Mouse (Mus musculus) liver, postnatal 0 days (tissue): ENCODE measurements around the gene Ctla4. TPM values are rescaled to one million over a fixed set of nuclear protein-coding genes. Genes with fewer than 3 reads are reported as not detected.

Experiments used
- ATAC-seq: fragments of 200-750 bp; cut with Nextera tagmentation; 2 replicates; pipeline ENCODE4 v1.8.0; 2017; ENCODE audit warnings: mild to moderate bottlenecking, moderate library complexity
- DNase-seq: peaks from one replicate; pipeline ENCODE4 v3.0.0-alpha.2; 2016
- H3K27ac ChIP-seq: fragments of 300-500 bp; sonication (generic); 2 replicates; pipeline ENCODE4 v1.5.1; 2014; ENCODE audit warnings: antibody characterized with exemption, moderate library complexity, mild to moderate bottlenecking, low read depth
- H3K27me3 ChIP-seq: fragments of 300-500 bp; sonication (generic); 2 replicates; pipeline ENCODE4 v1.6.1; 2014; ENCODE audit warnings: low read length, control low read depth, mixed read lengths; ENCODE audit not compliant: insufficient read depth
- H3K36me3 ChIP-seq: fragments of 300-500 bp; sonication (generic); replicated peaks from 2 replicates; pipeline ENCODE4 v1.6.1; 2014; ENCODE audit warnings: mild to moderate bottlenecking, control low read depth, low read length, moderate library complexity, mixed read lengths; ENCODE audit not compliant: insufficient read depth
- H3K4me1 ChIP-seq: fragments of 300-500 bp; sonication (generic); 2 replicates; pipeline ENCODE4 v1.6.1; 2014; ENCODE audit warnings: antibody characterized with exemption, mild to moderate bottlenecking, control low read depth; ENCODE audit not compliant: insufficient read depth
- H3K4me2 ChIP-seq: fragments of 300-500 bp; sonication (generic); 2 replicates; pipeline ENCODE4 v1.6.1; 2014; ENCODE audit warnings: low read depth, mild to moderate bottlenecking, low read length, moderate library complexity, mixed read lengths
- H3K4me3 ChIP-seq: fragments of 300-500 bp; sonication (generic); 2 replicates; pipeline ENCODE4 v1.5.1; 2014; ENCODE audit warnings: low read depth, low read length
- H3K9ac ChIP-seq: fragments of 300-500 bp; sonication (generic); replicated peaks from 2 replicates; pipeline ENCODE4 v1.6.1; 2014; ENCODE audit warnings: mild to moderate bottlenecking, moderate library complexity
- H3K9me3 ChIP-seq: fragments of 300-500 bp; sonication (generic); 2 replicates; pipeline ENCODE4 v1.6.1; 2016; ENCODE audit warnings: mild to moderate bottlenecking, control low read depth, low read length, mixed read lengths
- CTCF ChIP-seq: sonication (generic); IDR thresholded peaks from 2 replicates; pipeline ENCODE4 v1.5.1; 2016; ENCODE audit warnings: antibody characterized with exemption, low read depth
- EP300 ChIP-seq: IDR thresholded peaks from 2 replicates; pipeline ENCODE4 v1.6.1; 2016; ENCODE audit warnings: antibody characterized with exemption, low read depth, mild to moderate bottlenecking
- WGBS: fragments of 180-500 bp; shearing (Covaris S2); extraction: QIAGEN DNeasy Blood & Tissue Kit; methylation state at CpG from one replicate; pipeline ENCODE4 v1.1.7; 2014; ENCODE audit not compliant: insufficient replicate concordance; 5-methylcytosine and 5-hydroxymethylcytosine counted together
- polyA plus RNA-seq: library from polyadenylated mRNA; unstranded; fragments of >200 nt; fragmentation: Nextera tagmentation; extraction: Ambion mirVana; gene quantifications from 2 replicates; pipeline ENCODE4 v1.2.1, GENCODE M21; 2015

The Ctla4 gene
- polyA plus RNA-seq, 1 experiment from 2014 or later: not detected

DNA sequence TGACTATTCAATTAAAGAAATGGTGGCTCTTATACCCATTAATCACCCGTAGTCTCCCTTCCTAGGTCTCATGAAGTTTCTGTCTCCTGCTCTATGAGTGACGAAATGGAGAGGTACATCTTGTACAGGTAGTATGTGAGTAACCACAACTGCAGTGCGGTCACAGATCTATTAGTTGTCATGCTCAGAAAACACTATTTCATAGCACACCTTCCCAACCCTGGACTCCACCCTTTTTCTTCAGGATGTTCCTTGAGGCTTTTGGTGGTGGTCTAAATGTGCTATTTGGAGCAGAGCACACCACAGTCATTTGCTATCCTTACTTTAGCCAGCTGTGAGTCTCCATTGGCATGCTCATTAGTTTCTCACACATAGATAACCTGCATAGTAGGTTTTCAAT, 42.2 kb downstream of the Ctla4 start:
- Histone ChIP-seq H3K9me3 (no peaks in the 10 kb centered on the region), H3K36me3 (no peaks in the 10 kb centered on the region), H3K4me2 (no peak overlapping the region), H3K4me1 (no peaks in the 10 kb centered on the region), H3K4me3 (no peak overlapping the region), H3K27ac (no peak overlapping the region), H3K9ac (no peak overlapping the region), H3K27me3 (no peaks in the 10 kb centered on the region)
- 79% methylated on average over 3 of the region's 3 CpGs for WGBS
- TF ChIP-seq CTCF: no peak
- no peak for TF ChIP-seq EP300
- no peak for DNase-seq
- no peak for ATAC-seq

DNA sequence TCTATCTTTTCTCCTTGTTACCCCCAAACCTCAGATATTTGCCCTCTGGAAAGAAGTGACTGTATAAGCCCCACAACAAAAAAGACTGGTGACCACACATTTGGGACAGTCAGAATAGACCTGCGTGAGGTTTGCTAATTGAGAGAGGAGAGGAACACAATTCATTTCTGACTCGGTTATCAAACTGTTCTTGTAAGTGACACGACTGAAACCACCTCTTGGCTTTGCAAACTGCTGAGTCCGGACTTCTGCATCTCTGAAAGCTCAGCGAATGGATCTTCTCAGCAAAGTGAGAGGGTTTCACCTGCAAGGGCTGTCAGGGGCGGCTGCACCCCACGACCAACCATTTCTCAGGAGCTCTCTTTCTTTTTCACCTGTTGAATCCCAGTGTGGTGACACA, 43.6 kb downstream of the Ctla4 start:
- no peaks in the 10 kb centered on the region for H3K4me1 ChIP-seq
- H3K9me3 ChIP-seq: no peaks in the 10 kb centered on the region
- H3K27ac ChIP-seq: no peak overlapping the region
- no peak overlapping the region for H3K4me2 ChIP-seq
- ATAC-seq (no peak), DNase-seq (no peak)
- no peak overlapping the region for H3K4me3 ChIP-seq
- H3K9ac ChIP-seq: no peak overlapping the region
- 73% methylated on average over 7 of the region's 7 CpGs for WGBS
- H3K36me3 ChIP-seq: no peaks in the 10 kb centered on the region
- no peak for TF ChIP-seq EP300
- TF ChIP-seq CTCF: no peak
- H3K27me3 ChIP-seq: no peaks in the 10 kb centered on the region

DNA sequence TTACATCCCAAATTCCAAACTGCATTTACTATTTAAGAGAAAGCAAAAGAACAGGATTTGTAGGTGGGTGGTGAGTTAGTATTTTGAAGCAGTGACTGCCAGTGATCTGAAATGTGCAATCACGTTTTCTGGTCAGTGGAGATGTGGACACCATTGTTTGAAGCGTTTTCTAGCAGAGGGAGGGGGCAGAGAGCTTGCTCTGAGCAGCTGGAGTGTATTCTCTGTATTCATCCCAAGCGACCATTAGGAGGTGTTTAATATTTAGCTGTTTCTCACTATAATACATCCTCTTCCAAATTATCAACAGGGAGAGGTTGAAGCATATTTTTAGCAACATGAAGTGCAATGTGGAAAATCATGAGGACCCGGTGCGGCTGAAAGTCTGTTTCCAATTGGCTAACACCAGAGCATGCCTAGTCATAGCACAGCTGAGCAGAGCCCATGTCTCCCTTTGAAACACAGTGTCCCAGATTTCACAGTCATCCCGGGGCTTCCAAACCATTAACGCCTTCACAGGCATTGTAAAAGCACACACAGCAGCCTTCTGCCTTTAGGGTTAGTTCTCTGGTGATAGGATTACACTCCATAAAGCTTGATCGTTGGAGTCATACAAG, 49.3 kb downstream of the Ctla4 start:
- no peak overlapping the region for H3K9ac ChIP-seq
- H3K27me3 ChIP-seq: no peaks in the 10 kb centered on the region
- ATAC-seq: no peak
- no peak for DNase-seq
- H3K36me3 ChIP-seq: no peaks in the 10 kb centered on the region
- H3K4me2 ChIP-seq: no peak overlapping the region
- H3K4me1 ChIP-seq: no peaks in the 10 kb centered on the region
- no peaks in the 10 kb centered on the region for H3K9me3 ChIP-seq
- H3K4me3 ChIP-seq: no peak overlapping the region
- H3K27ac ChIP-seq: no peak overlapping the region
- TF ChIP-seq CTCF (no peak), EP300 (no peak)
- whole genome bisulfite sequencing: 65% methylated on average over 8 of the region's 8 CpGs

DNA sequence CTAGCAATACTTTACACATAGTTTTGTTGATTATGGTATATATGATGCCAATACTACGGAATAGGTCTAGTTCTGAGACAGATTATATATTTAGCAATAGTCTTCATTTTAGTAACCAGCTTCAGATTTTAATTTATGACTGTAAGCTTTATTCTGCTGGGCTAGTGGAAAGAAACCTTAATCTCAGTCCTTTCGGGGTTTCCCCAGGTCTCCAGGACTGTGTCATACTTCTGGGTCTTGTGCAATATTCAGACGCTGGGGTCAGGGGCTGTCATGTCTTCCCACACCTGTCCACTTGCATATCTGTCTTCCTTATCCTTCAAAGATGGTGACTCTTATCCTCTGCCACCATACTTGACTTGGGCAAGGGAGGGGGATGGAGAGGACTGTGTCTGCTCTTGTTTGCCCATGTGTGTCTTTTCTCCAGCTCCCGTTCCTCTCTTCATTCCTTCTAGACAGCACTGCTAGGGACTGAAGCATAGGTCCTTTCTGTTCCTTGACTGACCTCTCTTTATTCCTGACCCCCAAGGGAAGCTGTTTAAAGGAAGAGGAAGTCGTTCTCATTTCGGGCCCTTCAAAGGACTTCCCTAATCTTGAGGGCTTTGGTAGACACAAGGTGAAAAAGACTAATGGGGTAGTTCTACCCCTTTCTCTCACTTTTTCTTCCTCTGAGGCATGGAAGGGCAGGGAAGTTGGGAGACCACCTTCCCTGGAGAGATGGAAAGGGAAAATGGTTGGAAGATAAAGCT, 50.3 kb downstream of the Ctla4 start:
- ATAC-seq (no peak), DNase-seq (no peak)
- no peaks in the 10 kb centered on the region for H3K9me3 ChIP-seq
- no peak for TF ChIP-seq CTCF
- TF ChIP-seq EP300: no peak
- WGBS: 53% methylated on average over 6 of the region's 6 CpGs
- H3K4me1 ChIP-seq: peaks cover 3% of the 10 kb centered on the region; the same call in 1 of the 2 replicates
- no peaks in the 10 kb centered on the region for H3K27me3 ChIP-seq
- no peak overlapping the region for H3K9ac ChIP-seq
- no peak overlapping the region for H3K4me3 ChIP-seq
- H3K36me3 ChIP-seq: no peaks in the 10 kb centered on the region
- H3K4me2 ChIP-seq: no peak overlapping the region
- no peak overlapping the region for H3K27ac ChIP-seq

DNA sequence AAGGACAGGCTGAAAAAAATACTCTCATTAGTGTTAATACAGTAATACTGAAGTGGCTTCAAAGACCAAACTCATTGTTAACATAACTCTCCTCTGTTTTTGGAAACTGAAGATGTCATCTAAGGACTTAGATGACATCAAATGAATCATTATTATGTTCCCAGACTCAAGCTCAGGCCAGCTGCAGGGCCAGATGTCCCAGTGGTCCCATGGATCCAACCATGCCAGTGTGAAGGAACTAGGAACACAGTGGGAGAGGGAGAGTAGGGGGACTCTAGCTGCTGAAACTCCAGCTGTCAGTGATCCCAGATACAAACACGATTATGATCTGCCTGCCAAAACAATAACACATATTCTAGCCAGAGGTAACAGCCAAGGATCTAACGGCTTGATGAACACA, 51.5 kb downstream of the Ctla4 start:
- WGBS: 68% methylated on average over 2 of the region's 2 CpGs
- Histone ChIP-seq H3K4me3 (no peak overlapping the region), H3K27ac (no peak overlapping the region), H3K9me3 (no peaks in the 10 kb centered on the region), H3K9ac (no peak overlapping the region), H3K27me3 (no peaks in the 10 kb centered on the region), H3K4me1 (peaks cover 3% of the 10 kb centered on the region; the same call in 1 of the 2 replicates), H3K36me3 (no peaks in the 10 kb centered on the region), H3K4me2 (no peak overlapping the region)
- TF ChIP-seq CTCF: no peak
- DNase-seq (no peak), ATAC-seq (no peak)

DNA sequence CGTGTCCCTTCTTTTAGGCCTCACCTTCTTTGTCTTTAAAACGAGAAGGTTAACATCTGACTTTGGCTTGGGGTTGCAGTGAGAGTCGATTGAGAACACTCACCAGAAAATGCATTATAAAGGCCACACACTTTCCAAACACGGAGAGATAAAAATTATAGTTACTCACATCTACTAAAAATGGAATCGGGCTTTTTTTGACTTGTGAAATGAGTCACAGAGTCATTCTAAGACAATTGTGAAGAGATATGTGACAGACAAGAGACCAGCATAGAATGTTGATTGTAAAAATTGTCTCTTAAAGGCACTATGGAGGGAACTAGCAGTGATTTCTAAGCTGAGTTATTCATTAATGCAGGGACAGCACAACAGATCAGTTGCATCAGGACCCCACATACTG, 52.2 kb downstream of the Ctla4 start:
- WGBS: 70% methylated on average over 5 of the region's 5 CpGs
- ATAC-seq: no peak
- no peak for TF ChIP-seq EP300
- TF ChIP-seq CTCF: no peak

More for the DNA sequence above, 52.2 kb downstream of the Ctla4 start:
- Histone ChIP-seq H3K9me3 (no peaks in the 10 kb centered on the region), H3K4me3 (no peak overlapping the region), H3K4me2 (no peak overlapping the region), H3K4me1 (peaks cover 3% of the 10 kb centered on the region; the same call in 1 of the 2 replicates), H3K27ac (no peak overlapping the region), H3K9ac (no peak overlapping the region), H3K27me3 (no peaks in the 10 kb centered on the region), H3K36me3 (no peaks in the 10 kb centered on the region)
- DNase-seq: no peak
